Mouse (Mus musculus): Measurements from ENCODE around the gene Gmpr. TPM values are rescaled to one million over a fixed set of nuclear protein-coding genes. Genes with fewer than 3 reads are reported as not detected.
"Not testable (repeated sequence)": the region's sequence is repeated elsewhere in the genome, so short reads cannot be mapped to it uniquely, and the experiment has no call there.

Gmpr gene
- total RNA-seq (2021): 10 to 100 TPM; 32.9 to 34.9 TPM

DNA sequence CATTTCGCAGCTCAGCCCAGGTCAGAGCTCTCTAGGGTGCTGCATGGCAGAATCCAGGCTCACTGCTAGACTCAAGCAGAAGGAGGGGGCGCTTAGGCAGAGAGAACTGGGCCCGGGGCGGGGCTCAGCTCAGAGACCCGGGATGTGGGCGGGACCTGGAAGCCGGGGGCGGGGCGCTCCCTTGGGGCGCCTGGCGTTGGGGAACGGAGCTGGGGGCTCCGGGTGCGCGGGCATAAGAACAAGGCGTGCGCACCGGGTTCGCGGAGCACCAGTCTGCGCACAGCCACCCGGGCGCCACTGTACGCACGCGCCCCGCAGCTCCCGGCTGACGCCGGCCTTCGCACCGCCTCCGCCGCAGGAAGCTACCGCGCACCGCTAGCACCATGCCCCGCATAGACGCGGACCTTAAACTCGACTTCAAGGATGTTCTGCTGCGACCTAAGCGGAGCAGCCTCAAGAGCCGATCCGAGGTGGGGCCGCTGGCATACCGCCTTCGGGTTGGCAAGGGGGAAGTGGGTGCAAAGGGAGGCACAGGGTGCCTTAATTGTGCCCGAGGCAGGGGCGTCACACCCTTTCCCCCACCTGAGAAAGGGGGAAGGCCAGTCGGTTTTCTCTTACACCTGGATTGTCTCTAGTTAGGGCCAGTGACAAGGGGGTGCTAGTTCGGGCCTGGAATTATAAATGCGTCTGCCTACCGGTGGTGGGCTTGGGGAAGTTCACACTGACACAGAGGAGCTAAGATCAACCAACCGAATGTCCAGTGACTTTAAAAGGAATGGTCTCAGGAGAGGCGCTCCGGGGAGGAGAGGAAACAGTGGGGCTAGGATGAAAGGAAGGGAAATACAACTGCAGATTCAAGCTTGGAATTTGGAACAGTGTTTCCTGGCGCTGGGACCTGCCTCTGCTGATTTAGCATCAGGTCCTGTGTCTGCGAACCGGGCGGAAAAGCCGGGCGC is at the start of gene Gmpr:
TSS of gene Gmpr (plus strand) at position 171 of the 956 bp plus-strand sequence.
- intact Hi-C loops (cut with DNase I): no loop called here

GRCm38 (mm10) chr13:45457459-45457858 is 49.8 kb upstream of the Gmpr start:
- intact Hi-C loops (cut with DNase I): no loop called here
- DNase-seq (ENCODE audit: extremely low spot score in 1 of 2, low spot score in 2 of 2): no peak

More for the DNA sequence above, at the start of gene Gmpr:
- peak; percentile 67 to 89 for DNase-seq (ENCODE audit: extremely low spot score in 1 of 2, low spot score in 2 of 2)

DNA sequence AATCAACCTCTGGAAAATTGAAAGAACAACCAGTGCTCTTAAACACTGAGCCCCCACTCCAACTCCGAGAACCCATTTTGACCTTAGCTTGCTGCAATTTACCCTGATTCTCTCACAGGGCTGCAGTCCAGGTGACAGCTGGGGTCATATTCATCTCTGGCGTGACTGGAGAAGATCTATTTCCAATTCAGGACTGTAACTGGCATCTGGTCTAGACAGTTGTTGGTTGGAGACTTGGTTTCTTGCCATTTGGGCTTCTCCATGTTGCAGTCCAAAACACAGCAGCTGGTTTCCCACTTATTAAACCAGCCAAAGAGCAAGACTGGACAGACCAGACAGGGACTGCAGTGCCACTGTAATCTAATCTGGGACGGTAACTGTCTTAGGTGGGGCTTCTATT is 47.1 kb upstream of the Gmpr start:
- DNase-seq (ENCODE audit: extremely low spot score in 1 of 2, low spot score in 2 of 2): no peak
- intact Hi-C loops (cut with DNase I): no loop called here

DNA sequence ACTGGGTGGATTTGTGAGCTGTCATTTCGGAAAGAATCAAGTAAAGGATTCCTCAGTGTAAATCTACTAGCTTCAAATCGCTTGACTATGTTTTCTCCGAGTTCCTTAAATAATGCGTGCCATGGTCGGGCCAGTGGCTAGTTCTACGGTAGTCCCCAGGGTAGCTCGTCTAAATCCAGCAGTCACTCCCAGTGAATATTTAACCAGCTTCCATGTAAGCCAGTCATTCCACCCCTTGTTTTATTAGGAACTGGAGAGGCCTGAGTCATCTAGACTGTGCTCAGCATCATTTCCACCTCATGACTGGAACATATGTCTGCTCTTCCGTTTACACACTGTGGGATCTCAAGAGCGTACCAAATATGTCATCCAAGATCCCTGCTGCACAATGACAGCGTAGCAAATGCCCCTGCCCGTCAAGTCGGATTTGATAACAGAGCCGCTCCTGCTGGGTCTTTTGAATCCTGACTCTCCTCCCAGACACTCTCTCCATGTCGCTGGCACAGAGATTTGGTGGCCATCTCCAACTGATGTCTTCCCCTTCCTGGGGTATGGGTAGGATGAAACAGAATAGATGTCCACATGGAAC is 45.8 kb upstream of the Gmpr start:
- intact Hi-C loops (cut with DNase I): no loop called here
- DNase-seq (ENCODE audit: extremely low spot score in 1 of 2, low spot score in 2 of 2): no peak

DNA sequence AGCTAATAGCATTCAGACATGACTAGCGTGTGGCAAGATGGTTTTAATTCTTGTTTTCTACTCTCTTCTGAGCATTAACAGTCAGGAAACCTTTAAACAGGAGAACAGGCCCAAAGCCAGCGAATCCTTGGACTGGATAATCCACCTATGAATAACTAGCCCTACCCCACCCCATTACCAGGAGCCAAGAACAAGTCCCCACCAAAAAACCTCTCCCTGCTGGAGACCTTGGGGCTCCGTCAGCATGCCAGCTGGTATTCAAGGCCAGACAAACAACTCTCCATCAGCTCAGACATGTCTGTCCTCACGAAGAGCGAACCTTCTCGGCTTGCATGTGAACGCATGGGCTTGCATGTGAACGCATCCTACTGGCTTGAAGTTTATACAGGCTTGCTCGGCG is 41.6 kb upstream of the Gmpr start:
- intact Hi-C loops (cut with DNase I): loop anchor here (5.0 kb wide), 1 partner anchor 73 kb away; no protein-coding TSS in a partner anchor
- DNase-seq (ENCODE audit: extremely low spot score in 1 of 2, low spot score in 2 of 2): no peak

- intact Hi-C loops (cut with DNase I): loop anchor here (5.0 kb wide), 1 partner anchor 74 kb away; no protein-coding TSS in a partner anchor
- DNase-seq (ENCODE audit: extremely low spot score in 1 of 2, low spot score in 2 of 2): no peak
Observed at GRCm38 (mm10) chr13:45466031-45466519, 41.2 kb upstream of the Gmpr start.

- no peak for DNase-seq (ENCODE audit: extremely low spot score in 1 of 2, low spot score in 2 of 2)
- intact Hi-C loops (cut with DNase I): loop anchor here (5.0 kb wide), 1 partner anchor 76 kb away; no protein-coding TSS in a partner anchor
Observed at GRCm38 (mm10) chr13:45468751-45469150, 38.5 kb upstream of the Gmpr start.

DNA sequence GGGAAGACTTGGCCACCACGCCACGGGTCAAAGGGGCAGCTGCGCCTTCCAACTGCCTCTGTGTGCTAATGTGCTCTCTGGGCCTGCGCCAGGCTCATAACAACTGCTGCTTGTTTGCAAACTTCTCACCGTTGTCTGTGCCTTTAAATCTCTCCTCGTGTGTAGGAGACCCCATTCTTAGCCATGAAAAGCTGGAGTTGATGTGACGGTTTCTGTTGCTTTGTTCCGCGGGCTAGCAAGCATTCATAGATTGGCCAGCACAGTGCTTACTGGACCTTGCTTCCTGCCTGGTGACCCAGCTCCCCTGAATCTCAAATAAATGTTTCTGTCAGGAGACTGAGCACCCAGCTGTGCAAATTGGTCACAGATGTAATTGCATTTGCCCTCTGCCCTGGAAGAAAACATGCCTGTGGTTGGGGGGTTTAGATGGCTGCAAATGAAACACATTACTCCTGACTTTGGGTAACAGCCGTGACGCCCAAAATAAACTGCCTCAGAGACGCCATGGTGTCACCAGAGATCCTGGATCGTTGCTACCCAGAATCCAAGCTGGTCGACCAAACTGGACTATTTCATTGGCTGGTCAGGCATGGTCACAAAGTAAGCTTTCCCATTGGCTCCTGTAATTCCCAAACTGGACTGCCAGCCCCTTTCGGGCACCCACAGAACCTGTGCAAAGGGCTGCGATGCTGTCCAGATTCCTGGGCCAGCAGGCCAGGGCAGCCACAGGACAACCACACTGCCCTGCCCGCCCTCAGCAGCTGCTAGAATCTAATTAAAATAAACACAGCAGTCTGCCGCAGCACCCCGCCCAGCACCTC is 37.6 kb upstream of the Gmpr start:
- intact Hi-C loops (cut with DNase I): loop anchor here (5.0 to 10.0 kb wide), 2 partner anchors 77 to 305 kb away; no protein-coding TSS in a partner anchor
- DNase-seq (ENCODE audit: extremely low spot score in 1 of 2, low spot score in 2 of 2): peak in 1 of 2 experiments; percentile 47

GRCm38 (mm10) chr13:45473311-45473710 is 33.9 kb upstream of the Gmpr start:
- intact Hi-C loops (cut with DNase I): loop anchor here (10.0 kb wide), 1 partner anchor 309 kb away; no protein-coding TSS in a partner anchor
- no peak for DNase-seq (ENCODE audit: extremely low spot score in 1 of 2, low spot score in 2 of 2)

DNA sequence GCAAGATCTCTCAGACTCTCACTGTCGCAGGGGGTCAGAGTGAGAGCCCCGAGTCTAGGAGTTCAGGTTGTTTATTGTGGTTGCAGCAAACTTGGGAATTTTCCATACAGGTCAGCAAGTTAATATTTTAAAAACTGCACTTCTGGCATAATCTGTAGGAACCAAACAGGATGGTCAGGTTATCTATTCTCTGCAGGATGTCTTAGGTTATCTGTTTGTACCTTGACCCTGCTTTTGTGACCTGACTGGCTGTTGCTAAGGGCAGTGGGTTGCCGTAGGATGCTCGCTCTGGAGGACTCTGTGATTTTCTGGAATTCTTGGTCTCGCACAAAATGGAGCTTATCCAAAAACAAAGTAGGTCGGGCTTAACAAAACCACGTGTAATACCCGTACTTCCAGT is 31.9 kb upstream of the Gmpr start:
- intact Hi-C loops (cut with DNase I): loop anchor here (10.0 kb wide), 1 partner anchor 310 kb away; no protein-coding TSS in a partner anchor
- DNase-seq (ENCODE audit: extremely low spot score in 1 of 2, low spot score in 2 of 2): no peak

DNA sequence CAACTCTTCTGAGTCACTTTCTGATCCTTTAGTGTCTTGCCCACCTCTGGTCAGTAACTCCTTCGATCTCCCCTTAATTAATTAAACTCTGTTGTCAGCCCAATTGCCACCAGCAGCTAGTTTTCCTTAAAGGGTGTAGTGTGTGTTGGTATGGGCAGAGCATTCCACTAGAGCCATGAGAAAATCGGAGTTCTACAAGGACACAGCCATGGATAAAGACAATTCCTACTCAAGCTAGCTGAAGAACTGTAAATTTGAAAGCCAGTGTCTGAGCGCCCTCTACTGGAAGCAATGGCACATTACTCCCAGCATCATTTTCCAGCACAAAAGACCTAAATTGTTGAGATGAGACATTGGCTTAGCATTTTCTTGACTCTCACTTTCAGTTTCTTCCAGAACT is 30.1 kb upstream of the Gmpr start:
- intact Hi-C loops (cut with DNase I): loop anchor here (2.0 to 10.0 kb wide), 2 partner anchors 312 to 446 kb away; no protein-coding TSS in a partner anchor
- peak; percentile 52 to 82 for DNase-seq (ENCODE audit: extremely low spot score in 1 of 2, low spot score in 2 of 2)

- intact Hi-C loops (cut with DNase I): loop anchor here (10.0 kb wide), 1 partner anchor 315 kb away; no protein-coding TSS in a partner anchor
- no peak for DNase-seq (ENCODE audit: extremely low spot score in 1 of 2, low spot score in 2 of 2)
Observed at GRCm38 (mm10) chr13:45479951-45480350, 27.3 kb upstream of the Gmpr start.

GRCm38 (mm10) chr13:45483215-45483614 is 24.0 kb upstream of the Gmpr start:
- DNase-seq (ENCODE audit: extremely low spot score in 1 of 2, low spot score in 2 of 2): no peak
- intact Hi-C loops (cut with DNase I): no loop called here

DNA sequence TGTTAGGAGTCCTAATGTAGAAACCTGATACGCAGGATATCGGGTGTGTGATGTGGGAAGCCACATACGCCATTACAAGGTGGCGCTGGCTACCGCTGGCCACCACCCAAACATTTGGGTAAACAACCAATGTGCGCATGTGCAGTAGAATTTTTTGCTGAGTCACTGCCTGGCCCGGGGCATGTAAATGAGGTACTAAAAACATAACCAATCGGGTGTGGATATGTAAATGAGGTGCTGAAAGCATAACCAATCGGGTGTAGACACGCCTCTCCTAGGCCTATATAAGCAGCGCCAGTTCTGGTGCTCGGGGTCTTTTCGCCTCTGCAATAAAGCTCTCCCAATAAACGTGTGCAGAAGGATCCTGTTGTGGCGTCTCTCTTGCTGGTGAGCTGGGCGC is 23.3 kb upstream of the Gmpr start:
- intact Hi-C loops (cut with DNase I); DNase-seq (ENCODE audit: extremely low spot score in 1 of 2, low spot score in 2 of 2): not testable (repeated sequence)

DNA sequence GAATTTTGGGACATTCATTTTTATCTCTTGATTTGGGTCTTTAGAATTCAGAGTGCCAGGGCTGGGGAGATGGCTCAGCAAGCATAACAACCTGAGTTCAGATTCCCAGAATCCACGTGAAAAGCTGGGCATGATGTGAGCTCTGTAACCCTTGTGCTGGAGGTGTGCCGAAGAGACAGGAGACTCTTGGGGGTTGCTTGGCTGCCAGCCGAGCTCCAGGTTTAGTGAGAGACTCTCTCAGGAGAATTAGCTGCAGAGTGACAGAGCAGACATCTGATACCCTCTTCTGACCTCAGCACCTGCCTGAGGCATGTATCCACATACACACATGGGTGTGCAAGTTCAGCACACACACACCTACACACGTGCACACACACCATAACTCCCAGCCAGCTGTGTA is 21.6 kb upstream of the Gmpr start:
- no peak for DNase-seq (ENCODE audit: extremely low spot score in 1 of 2, low spot score in 2 of 2)
- intact Hi-C loops (cut with DNase I): no loop called here

GRCm38 (mm10) chr13:45486598-45486997 is 20.6 kb upstream of the Gmpr start:
- peak in 1 of 2 experiments; percentile 77 for DNase-seq (ENCODE audit: extremely low spot score in 1 of 2, low spot score in 2 of 2)
- intact Hi-C loops (cut with DNase I): no loop called here

GRCm38 (mm10) chr13:45491991-45492732 is 15.1 kb upstream of the Gmpr start:
- no peak for DNase-seq (ENCODE audit: extremely low spot score in 1 of 2, low spot score in 2 of 2)
- intact Hi-C loops (cut with DNase I): no loop called here

DNA sequence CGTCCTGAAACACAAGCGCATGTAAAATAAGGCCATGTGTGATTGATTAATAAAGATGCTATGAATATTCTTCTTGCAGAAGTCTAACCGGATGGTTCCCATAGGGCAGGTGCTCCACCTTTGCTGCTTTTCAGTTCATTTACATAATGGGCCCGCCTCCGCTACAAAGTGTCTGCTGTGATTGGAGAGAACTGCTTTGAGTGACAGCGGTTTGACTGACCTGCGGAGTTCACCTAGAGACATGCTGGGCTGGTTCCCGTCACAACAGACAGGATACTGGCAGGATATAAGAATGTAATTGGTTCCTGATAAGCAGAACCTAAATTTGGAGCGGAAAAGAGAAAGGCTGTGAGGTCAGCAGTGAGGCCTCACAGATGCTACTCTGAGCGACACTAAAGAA is 13.4 kb upstream of the Gmpr start:
- intact Hi-C loops (cut with DNase I): no loop called here

More for the DNA sequence above, 13.4 kb upstream of the Gmpr start:
- no peak for DNase-seq (ENCODE audit: extremely low spot score in 1 of 2, low spot score in 2 of 2)

All from left cerebral cortex, postnatal 10 days (tissue).